Mouse (Mus musculus) spleen, adult 2 months (tissue): ENCODE results near the gene Prss57. TPM values are rescaled to one million over a fixed set of nuclear protein-coding genes. Genes with fewer than 3 reads are reported as not detected.

Source experiments
- DNase-seq, 2 experiments: peaks; one replicate each; pipeline versions ENCODE4 v3.0.0 to v3.0.0-alpha.2; 2012 to 2021; ENCODE audit warnings: low spot score in 2 of 2, low read depth in 1 of 2
- H3K27ac ChIP-seq: fragments of 200-500 bp; 2 replicates; pipeline ENCODE4 v1.5.1; 2012; ENCODE audit warnings: low read length, inconsistent platforms; ENCODE audit not compliant: insufficient read depth
- H3K27me3 ChIP-seq: fragments of 200-500 bp; 2 replicates; pipeline ENCODE4 v1.6.1; 2012; ENCODE audit warnings: mild to moderate bottlenecking, moderate library complexity, low read length, inconsistent platforms; ENCODE audit not compliant: control insufficient read depth, insufficient read depth
- H3K36me3 ChIP-seq: fragments of 200-500 bp; 2 replicates; pipeline ENCODE4 v1.6.1; 2012; ENCODE audit warnings: mild to moderate bottlenecking, low read length, inconsistent platforms; ENCODE audit not compliant: control insufficient read depth, insufficient read depth
- H3K4me1 ChIP-seq: fragments of 200-500 bp; 2 replicates; pipeline ENCODE4 v1.6.1; 2011; ENCODE audit warnings: inconsistent platforms; ENCODE audit not compliant: control insufficient read depth, insufficient read depth, insufficient read length
- H3K4me3 ChIP-seq: fragments of 200-500 bp; 2 replicates; pipeline ENCODE4 v1.5.1; 2011; ENCODE audit warnings: mild to moderate bottlenecking, inconsistent platforms; ENCODE audit not compliant: insufficient read depth, insufficient read length; ENCODE audit errors: extremely low read depth
- CTCF ChIP-seq: fragments of 200-500 bp; IDR thresholded peaks from 2 replicates; pipeline ENCODE4 v1.5.1; 2011; ENCODE audit warnings: mild to moderate bottlenecking, inconsistent platforms; ENCODE audit not compliant: insufficient read depth, insufficient read length, insufficient replicate concordance; ENCODE audit errors: extremely low read depth
- POLR2A ChIP-seq: fragments of 200-500 bp; IDR thresholded peaks from 2 replicates; pipeline ENCODE4 v1.6.1; 2011; ENCODE audit warnings: low read depth, low read length, inconsistent platforms
- WGBS: fragments of 180-500 bp; shearing (Covaris S2); methylation state at CpG from one replicate; pipeline ENCODE4 v1.1.7; 2018; 5-methylcytosine and 5-hydroxymethylcytosine counted together
- polyA plus RNA-seq: library from polyadenylated mRNA; depleted of rRNA; stranded (reverse); fragments of >200 nt; gene quantifications from 2 replicates; pipeline ENCODE4 v1.2.3, GENCODE M21; 2012

Gene Prss57
- polyA plus RNA-seq, 1 experiment: 1.6 TPM

DNA sequence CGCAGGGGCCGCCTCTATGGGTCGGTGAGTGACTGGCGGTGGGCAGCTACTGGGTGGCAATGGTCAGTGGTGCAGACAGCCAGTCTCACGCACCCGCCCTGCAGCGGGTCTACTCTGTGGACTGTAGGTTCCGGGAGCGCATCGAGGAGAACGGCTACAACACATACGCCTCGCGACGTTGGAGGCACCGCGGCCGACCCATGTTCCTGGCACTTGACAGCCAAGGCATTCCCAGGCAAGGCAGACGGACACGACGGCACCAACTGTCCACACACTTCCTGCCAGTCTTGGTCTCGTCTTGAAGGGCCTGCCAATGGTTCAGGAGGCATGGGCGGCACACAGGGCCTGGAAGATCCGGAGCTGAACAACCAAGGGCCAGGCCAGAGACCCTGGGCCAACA is 34.1 kb downstream of the Prss57 start:
- peaks cover 25% of the 10 kb centered on the region for H3K36me3 ChIP-seq
- no peak overlapping the region for H3K4me3 ChIP-seq
- no peak for DNase-seq
- 94% methylated on average over 24 of the region's 24 CpGs for WGBS
- H3K4me1 ChIP-seq: peaks cover 6% of the 10 kb centered on the region
- TF ChIP-seq CTCF: no peak
- no peak for TF ChIP-seq POLR2A
- no peak overlapping the region for H3K27ac ChIP-seq
- 0 out of 2 replicates have a peak, but pooled peaks cover 1% of the 10 kb centered on the region for H3K27me3 ChIP-seq

DNA sequence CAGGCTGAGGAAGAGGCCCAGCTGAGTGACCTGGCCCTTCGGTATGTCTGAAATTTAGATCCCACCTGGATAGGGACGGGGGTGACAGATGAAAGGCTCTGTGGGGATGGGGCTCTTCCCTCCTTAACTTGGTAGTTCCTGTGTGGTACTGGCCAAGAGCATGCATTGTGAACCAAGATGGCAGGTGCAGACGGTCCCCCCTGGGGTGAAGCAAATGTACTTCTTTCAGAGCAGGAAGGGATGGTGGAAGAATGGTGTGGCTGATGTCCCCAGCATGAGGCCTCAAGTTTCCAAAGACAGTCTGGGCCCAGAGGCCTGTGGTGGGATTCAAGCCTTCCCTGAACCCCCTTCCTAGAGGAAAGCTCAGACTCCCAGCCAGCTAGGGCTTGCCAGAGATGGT is 34.9 kb downstream of the Prss57 start:
- TF ChIP-seq POLR2A (no peak), CTCF (no peak)
- WGBS: 90% methylated on average over 3 of the region's 3 CpGs
- H3K27me3 ChIP-seq: 0 out of 2 replicates have a peak, but pooled peaks cover 1% of the 10 kb centered on the region
- H3K4me1 ChIP-seq: peaks cover 6% of the 10 kb centered on the region
- H3K4me3 ChIP-seq: no peak overlapping the region
- H3K27ac ChIP-seq: no peak overlapping the region
- peaks cover 18% of the 10 kb centered on the region for H3K36me3 ChIP-seq
- no peak for DNase-seq

DNA sequence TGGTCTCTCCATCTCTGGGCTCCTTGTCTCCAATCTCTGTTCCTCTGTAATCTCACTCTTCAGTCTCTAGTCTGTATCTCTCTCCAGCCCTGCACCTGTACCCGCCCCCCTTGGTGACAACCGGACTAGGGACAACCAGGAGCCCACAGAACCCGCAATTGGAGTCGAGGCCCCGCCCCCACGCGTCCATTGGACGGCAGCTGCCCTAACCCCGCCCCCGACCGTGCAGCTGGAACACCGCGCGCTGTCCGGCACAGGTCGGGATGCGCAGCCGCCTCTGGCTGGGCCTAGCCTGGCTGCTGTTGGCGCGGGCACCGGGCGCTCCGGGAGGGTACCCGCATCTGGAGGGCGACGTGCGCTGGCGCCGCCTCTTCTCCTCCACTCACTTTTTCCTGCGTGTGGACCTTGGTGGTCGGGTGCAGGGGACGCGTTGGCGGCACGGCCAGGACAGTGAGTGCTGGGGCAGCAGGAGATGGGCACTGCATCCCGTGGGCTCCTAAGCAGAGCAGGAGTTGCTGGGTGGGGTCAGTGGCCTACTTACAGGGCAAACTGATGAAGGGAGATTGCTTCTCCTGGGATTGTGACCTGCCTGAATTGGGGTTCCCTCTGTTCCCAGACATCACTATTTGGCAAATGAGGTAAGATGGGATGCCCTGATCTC is 35.8 kb downstream of the Prss57 start, which contains the start of gene Fgf22:
TSS of gene Fgf22 (plus strand) at position 221 of the 661 bp plus-strand sequence.
- Histone ChIP-seq H3K27ac (no peak within 1 kb of the TSS), H3K36me3 (peaks cover 14% of the 10 kb centered on the region), H3K27me3 (0 out of 2 replicates have a peak, but pooled peaks cover 1% of the 10 kb centered on the region), H3K4me1 (peaks cover 6% of the 10 kb centered on the region), H3K4me3 (no peak within 1 kb of the TSS; the same call in 1 of the 2 replicates)
- WGBS: 11% methylated on average over 36 of the region's 36 CpGs
- peak in 1 of 2 experiments; percentile 30 for DNase-seq
- TF ChIP-seq POLR2A: no peak
- TF ChIP-seq CTCF: no peak

DNA sequence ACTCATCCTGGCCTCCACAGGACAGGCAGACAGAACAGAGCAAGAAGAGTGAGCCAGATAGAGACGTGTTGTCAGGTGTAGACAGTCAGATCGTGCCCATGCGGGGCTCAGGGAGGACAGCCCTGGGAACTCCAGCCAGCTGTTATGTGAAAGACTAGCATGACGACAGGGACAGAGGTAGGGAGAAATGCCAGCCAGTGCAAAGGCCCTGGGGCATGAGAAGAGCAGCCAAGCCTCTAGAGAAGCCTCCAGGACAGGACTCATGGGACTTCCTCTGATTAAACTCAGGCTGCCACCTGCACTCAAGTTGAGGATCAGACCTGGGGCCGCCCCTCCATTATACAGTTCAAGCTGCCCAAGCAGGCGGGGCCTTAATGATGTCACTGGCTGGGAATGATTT is 42.3 kb downstream of the Prss57 start:
- Histone ChIP-seq H3K27ac (no peak overlapping the region), H3K36me3 (peaks cover 2% of the 10 kb centered on the region; the same call in 1 of the 2 replicates), H3K27me3 (no peaks in the 10 kb centered on the region), H3K4me3 (no peak overlapping the region), H3K4me1 (peaks cover 3% of the 10 kb centered on the region)
- no peak for DNase-seq
- TF ChIP-seq CTCF (no peak), POLR2A (no peak)
- 89% methylated on average over 6 of the region's 6 CpGs for WGBS

DNA sequence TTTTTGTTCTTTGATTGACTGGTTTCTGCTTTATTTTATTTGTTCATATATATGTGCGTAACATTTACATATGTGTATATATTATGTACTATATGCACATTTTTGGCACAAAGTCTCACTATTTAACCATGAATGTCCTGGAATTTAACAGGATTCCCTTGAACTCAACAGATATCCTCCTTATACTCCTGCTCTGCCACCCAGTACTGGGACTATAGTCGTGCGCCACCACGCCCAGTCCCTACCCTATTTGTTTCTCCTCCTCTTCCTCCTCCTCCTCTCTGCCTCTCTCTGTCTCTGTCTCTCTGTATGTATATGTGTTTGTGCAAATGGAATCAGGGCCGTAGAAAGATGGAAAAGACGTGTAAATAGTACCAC is 44.0 kb downstream of the Prss57 start:
- TF ChIP-seq CTCF (no peak), POLR2A (no peak)
- Histone ChIP-seq H3K36me3 (peaks cover 8% of the 10 kb centered on the region), H3K27ac (no peak overlapping the region), H3K4me1 (peaks cover 3% of the 10 kb centered on the region), H3K27me3 (no peaks in the 10 kb centered on the region), H3K4me3 (no peak overlapping the region; the same call in 1 of the 2 replicates)
- 26% methylated on average over 6 of the region's 6 CpGs for WGBS
- no peak for DNase-seq

DNA sequence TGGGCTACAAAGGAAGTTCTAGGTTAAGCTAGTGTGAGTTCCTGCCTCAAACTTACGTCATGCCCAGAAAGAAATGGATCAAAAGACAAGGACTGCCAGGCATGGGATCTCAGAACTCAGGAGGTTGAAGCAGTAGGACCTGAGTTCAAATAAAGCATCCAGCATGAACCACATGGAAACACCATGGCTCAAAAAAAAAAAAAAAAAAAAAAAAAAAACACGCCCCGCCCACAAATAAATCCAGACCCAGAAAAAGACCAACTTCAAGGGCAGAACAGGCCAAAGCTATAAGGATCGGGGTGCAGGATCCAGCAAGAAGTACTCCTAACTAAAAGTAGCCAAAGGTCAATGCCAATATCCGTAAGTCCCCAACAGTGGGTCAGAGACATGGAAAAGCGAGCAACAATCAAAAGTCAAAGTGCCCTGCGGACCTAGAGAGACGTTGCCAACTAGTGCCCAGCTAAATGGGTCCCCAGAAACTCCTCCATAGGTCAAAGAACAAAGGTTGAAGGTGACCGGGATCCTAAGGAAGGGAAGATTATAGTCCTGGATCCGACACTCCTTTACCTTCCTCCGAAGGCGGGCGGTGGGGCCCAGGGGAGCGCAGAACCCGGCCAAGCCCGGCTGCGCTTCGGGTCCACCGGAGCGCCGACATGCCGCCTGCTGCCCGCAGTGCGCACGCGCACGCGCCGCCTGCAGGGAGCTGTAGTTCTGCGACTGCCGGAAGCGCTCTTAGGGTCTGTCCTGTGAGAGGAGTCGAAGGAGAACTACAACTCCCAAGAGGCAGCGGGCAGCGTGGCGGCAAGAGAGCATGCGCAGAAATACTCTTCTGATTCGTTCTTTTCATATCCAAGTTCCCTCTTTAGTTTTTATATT is 44.6 kb downstream of the Prss57 start, which contains the start of gene Polrmt:
TSS of gene Polrmt (minus strand) at position 684 of the 876 bp plus-strand sequence.
- Histone ChIP-seq H3K36me3 (peaks cover 13% of the 10 kb centered on the region), H3K27me3 (no peaks in the 10 kb centered on the region), H3K27ac (peak within 1 kb of the TSS; percentile 20; the same call in 1 of the 2 replicates), H3K4me1 (peaks cover 3% of the 10 kb centered on the region), H3K4me3 (peak within 1 kb of the TSS; percentile 74)
- WGBS: 3% methylated on average over 38 of the region's 38 CpGs
- peak; percentile 94 for DNase-seq
- TF ChIP-seq POLR2A (no peak), CTCF (no peak)
